Mouse (Mus musculus) myocyte (in vitro differentiated cells): ENCODE measurements around the gene Mup7.
"Not testable (repeated sequence)": the region's sequence is repeated elsewhere in the genome, so short reads cannot be mapped to it uniquely, and the experiment has no call there.

ENCODE experiments used
- CEBPB ChIP-seq: IDR thresholded peaks from 2 replicates; pipeline ENCODE4 v1.6.1; 2011; ENCODE audit warnings: mild to moderate bottlenecking, moderate library complexity; ENCODE audit not compliant: poor library complexity, insufficient read depth, severe bottlenecking
- E2F4 ChIP-seq: IDR thresholded peaks from one replicate; pipeline ENCODE4 v1.6.1; 2011; ENCODE audit warnings: mild to moderate bottlenecking, control low read depth, moderate library complexity; ENCODE audit not compliant: insufficient read depth
- MAX ChIP-seq: IDR thresholded peaks from one replicate; pipeline ENCODE4 v1.6.1; 2011; ENCODE audit warnings: low read depth, mild to moderate bottlenecking, control low read depth
- MYOD1 ChIP-seq, 3 experiments: IDR thresholded peaks; one replicate each; pipeline ENCODE4 v1.6.1; 2011; ENCODE audit warnings: control low read depth in 2 of 3, low read depth in 2 of 3, mild to moderate bottlenecking in 2 of 3, moderate library complexity in 1 of 3; ENCODE audit not compliant: insufficient read length in 2 of 3, control insufficient read depth in 1 of 3
- MYOG ChIP-seq, 3 experiments: IDR thresholded peaks; one replicate each; pipeline ENCODE4 v1.6.1; 2011; ENCODE audit warnings: control low read depth in 2 of 3, low read depth in 2 of 3, mild to moderate bottlenecking in 2 of 3; ENCODE audit not compliant: insufficient read length in 2 of 3, control insufficient read depth in 1 of 3, insufficient read depth in 1 of 3
- POLR2A ChIP-seq: IDR thresholded peaks from one replicate; pipeline ENCODE4 v1.6.1; 2011; ENCODE audit warnings: low read depth, mild to moderate bottlenecking, control low read depth, moderate library complexity; ENCODE audit not compliant: insufficient read length
- POLR2AphosphoS2 ChIP-seq: IDR thresholded peaks from one replicate; pipeline ENCODE4 v1.6.1; 2011; ENCODE audit warnings: low read depth, control low read depth; ENCODE audit not compliant: insufficient read length
- REST ChIP-seq: IDR thresholded peaks from one replicate; pipeline ENCODE4 v1.6.1; 2011; ENCODE audit warnings: mild to moderate bottlenecking, control low read depth, moderate library complexity; ENCODE audit not compliant: insufficient read depth, insufficient read length
- TCF12 ChIP-seq: IDR thresholded peaks from one replicate; pipeline ENCODE4 v1.6.1; 2011; ENCODE audit warnings: mild to moderate bottlenecking, control low read depth; ENCODE audit not compliant: poor library complexity, insufficient read depth, severe bottlenecking
- USF1 ChIP-seq: IDR thresholded peaks from one replicate; pipeline ENCODE4 v1.6.1; 2011; ENCODE audit warnings: low read depth, mild to moderate bottlenecking, control low read depth, moderate library complexity

GRCm38 (mm10) chr4:60020141-60020540 is 50.1 kb downstream of the Mup7 start:
- not testable (repeated sequence) for TF ChIP-seq CEBPB; USF1; POLR2AphosphoS2; POLR2A; MYOG (IDR thresholded peaks at IDR 0.05; ENCODE audit: control insufficient read depth in 1 of 3, insufficient read depth in 1 of 3, insufficient read length in 2 of 3, low read depth in 2 of 3); MYOD1 (IDR thresholded peaks at IDR 0.05; ENCODE audit: control insufficient read depth in 1 of 3, insufficient read length in 2 of 3, low read depth in 2 of 3); TCF12; MAX; REST; E2F4
